ENCODE assay signal across 30 mouse cellular contexts in genomic region chr2:181150281-181150680, GRCm38 (mm10). TPM values are rescaled to one million over a fixed set of nuclear protein-coding genes. Genes with fewer than 3 reads are reported as not detected.
DNase-seq lines count a peak whose midpoint lies in the region; TF ChIP-seq lines count a peak whose summit lies in the region.
"Had no signal": no experiment of that assay in that cellular context is flagged by ENCODE, and none has a peak within 500 bp of the region (broad histone marks: within the 10 kb centered on the region; RNA-seq: fewer than 3 reads in every experiment).

No protein-coding gene starts in this region.

- peak overlapping the region; percentile 1 for H3K4me3 ChIP-seq in cerebellum, adult 2 months (replicated peaks; ENCODE audit: insufficient read depth, low read depth, low read length)
- H3K4me3 ChIP-seq in layer of hippocampus, adult 2 months, result no peak overlapping the region
- no peak overlapping the region for H3K4me3 ChIP-seq in midbrain, embryonic 10.5 days
- H3K4me3 ChIP-seq: forebrain, embryonic 13.5 days; heart, embryonic 12.5 days; midbrain, embryonic 15.5 days had no signal

- TF ChIP-seq POLR2A in cerebellum, adult 2 months (IDR thresholded peaks at IDR 0.05; ENCODE audit: borderline replicate concordance, insufficient read depth, low read length), result no peak

- DNase-seq in cerebellum, adult 2 months, result peak; percentile 38 to 43
- DNase-seq in cerebellum, adult 9-11 months, result no peak
- peak; percentile 52 to 82 for DNase-seq in layer of hippocampus, adult 2 months (ENCODE audit: low spot score in 2 of 2)
- DNase-seq in layer of hippocampus, adult 9-10 months (ENCODE audit: low spot score), result no peak
- DNase-seq in right cerebral cortex, adult 2 months (ENCODE audit: low spot score in 2 of 2), result peak; percentile 69 to 74
- no peak for DNase-seq in right cerebral cortex, postnatal 14 days
- DNase-seq in right cerebral cortex, postnatal 4 days, result peak; percentile 3
- no peak for DNase-seq in midbrain, embryonic 10.5 days (ENCODE audit: low spot score)
- DNase-seq: gastrocnemius, postnatal 10 days; heart, adult 11 months; heart, postnatal 14 days; kidney, adult 9 months; kidney, postnatal 14 days; lung, postnatal 4 days; thymus, adult 2 months; thymus, postnatal 4 days had no signal

- 36% methylated on average over 6 of the region's 6 CpGs for WGBS in cerebellum, adult 2 months
- 75% methylated on average over 6 of the region's 6 CpGs for WGBS in midbrain, embryonic 10.5 days

- H3K27ac ChIP-seq in cerebellum, adult 2 months (ENCODE audit: insufficient read depth, low read length), result no peak overlapping the region
- peak overlapping the region; percentile 62 for H3K27ac ChIP-seq in layer of hippocampus, adult 2 months
- no peak overlapping the region for H3K27ac ChIP-seq in midbrain, embryonic 10.5 days (replicated peaks)
- H3K27ac ChIP-seq: forebrain, embryonic 13.5 days; hindbrain, postnatal 0 days; midbrain, embryonic 15.5 days had no signal

- H3K27me3 ChIP-seq in cerebellum, adult 2 months (ENCODE audit: control insufficient read depth, insufficient read depth, low read length), result no peaks in the 10 kb centered on the region
- H3K27me3 ChIP-seq in midbrain, embryonic 10.5 days (ENCODE audit: low read depth, poor library complexity, severe bottlenecking), result peaks cover 76% of the 10 kb centered on the region

- no peaks in the 10 kb centered on the region for H3K36me3 ChIP-seq in midbrain, embryonic 10.5 days

- no peak for TF ChIP-seq CTCF in cerebellum, adult 2 months (IDR thresholded peaks at IDR 0.05; ENCODE audit: borderline replicate concordance, insufficient read depth, low read depth, low read length)
- TF ChIP-seq CTCF in layer of hippocampus, adult 2 months (conservative IDR thresholded peaks at IDR 0.05), result no peak

- H3K4me1 ChIP-seq in cerebellum, adult 2 months (ENCODE audit: control insufficient read depth, insufficient read depth, low read length), result peaks cover 61% of the 10 kb centered on the region
- H3K4me1 ChIP-seq in midbrain, embryonic 10.5 days, result peaks cover 16% of the 10 kb centered on the region

- no peaks in the 10 kb centered on the region for H3K9me3 ChIP-seq in midbrain, embryonic 10.5 days (replicated peaks)
- H3K9me3 ChIP-seq: forebrain, embryonic 13.5 days; heart, embryonic 12.5 days; midbrain, embryonic 15.5 days had no signal

RNA-seq across cellular contexts. Expression of gene Eef1a2, which starts 6.5 kb away (rescaled TPM):
- polyA plus RNA-seq in cerebellum, adult 2 months (2012; rRNA removed), result 1,226 and 1,413 TPM in 2 replicates
- total RNA-seq in layer of hippocampus, adult 2 months (2021), result 1,000 to 10,000 TPM; 1,145 to 1,175 TPM
- polyA plus RNA-seq in midbrain, embryonic 10.5 days (2016; fragmentation: Nextera tagmentation; extraction: Ambion mirVana), result 0.29 TPM in 1 of 2 replicates, not detected in the other
- total RNA-seq: megakaryocyte-erythroid progenitor cell, adult 5-6 weeks had no signal
- polyA plus RNA-seq: CD4-positive, CD25-positive, alpha-beta regulatory T cell, adult 4 months; liver, adult 2 months; liver, embryonic 16.5 days had no signal

RNA-seq across cellular contexts. Expression of gene Kcnq2, which starts 15.2 kb away (rescaled TPM):
- polyA plus RNA-seq in cerebellum, adult 2 months (2012; rRNA removed), result 115 and 125 TPM in 2 replicates
- 100 to 1,000 TPM; 327 to 335 TPM for total RNA-seq in layer of hippocampus, adult 2 months (2021)
- polyA plus RNA-seq in midbrain, embryonic 10.5 days (2016; fragmentation: Nextera tagmentation; extraction: Ambion mirVana), result 3.5 and 9.7 TPM in 2 replicates
- total RNA-seq: liver, adult 2 months; megakaryocyte-erythroid progenitor cell, adult 5-6 weeks had no signal
- polyA plus RNA-seq: CD4-positive, CD25-positive, alpha-beta regulatory T cell, adult 4 months; liver, adult 2 months; spleen, adult 2 months had no signal

RNA-seq across cellular contexts. Expression of gene Ppdpf, which starts 36.8 kb away (rescaled TPM):
- polyA plus RNA-seq in cerebellum, adult 2 months (2012; rRNA removed), result 110 and 111 TPM in 2 replicates
- 10 to 100 TPM; 85.4 to 90.2 TPM for total RNA-seq in layer of hippocampus, adult 2 months (2021)
- polyA plus RNA-seq in midbrain, embryonic 10.5 days (2016; fragmentation: Nextera tagmentation; extraction: Ambion mirVana), result 375 and 418 TPM in 2 replicates

RNA-seq across cellular contexts. Expression of gene Ptk6, which starts 52.3 kb away (rescaled TPM):
- polyA plus RNA-seq in cerebellum, adult 2 months (2012; rRNA removed), result 0.03 and 0.07 TPM in 2 replicates
- total RNA-seq in layer of hippocampus, adult 2 months (2021), result under 1 TPM in 1 of 2 experiments, not detected in 1; 0.10 TPM
- polyA plus RNA-seq in midbrain, embryonic 10.5 days (2016; fragmentation: Nextera tagmentation; extraction: Ambion mirVana), result 0.07 TPM in 1 of 2 replicates, not detected in the other
- total RNA-seq: adrenal gland, adult 18-20 months; gastrocnemius, postnatal 10 days; heart, postnatal 14 days; hindbrain, postnatal 0 days; layer of hippocampus, adult 8-10 months; megakaryocyte-erythroid progenitor cell, adult 5-6 weeks had no signal
- polyA plus RNA-seq: forebrain, embryonic 13.5 days; heart, embryonic 12.5 days; hindbrain, embryonic 11.5 days; hindbrain, postnatal 0 days; midbrain, embryonic 15.5 days; neural tube, embryonic 14.5 days; stomach, embryonic 14.5 days had no signal

Comparison
In these comparisons a context has a peak if more than half of its experiments do, and no peak if none do; other contexts are left out.
1. DNase-seq: peak in cerebellum, adult 2 months (2 of 2), layer of hippocampus, adult 2 months (2 of 2), right cerebral cortex, adult 2 months (2 of 2) and right cerebral cortex, postnatal 4 days (single experiment); none in cerebellum, adult 9-11 months (single experiment), layer of hippocampus, adult 9-10 months (single experiment), right cerebral cortex, postnatal 14 days (single experiment) and midbrain, embryonic 10.5 days (single experiment).
2. RNA of gene Eef1a2, which starts 6.5 kb away (polyA plus RNA-seq): 1,226 to 1,413 TPM in cerebellum, adult 2 months; 0.29 TPM in midbrain, embryonic 10.5 days; every median in the first group is over 100 times any median in the second.
3. RNA of gene Kcnq2, which starts 15.2 kb away (polyA plus RNA-seq): 115 to 125 TPM in cerebellum, adult 2 months; 3.5 to 9.7 TPM in midbrain, embryonic 10.5 days; every median in the first group is over 10 times any median in the second.